Mouse (Mus musculus) spleen, postnatal 4 days (tissue): ENCODE measurements around the gene Brd1.
"Not testable (repeated sequence)": the region's sequence is repeated elsewhere in the genome, so short reads cannot be mapped to it uniquely, and the experiment has no call there.

Experiments
- DNase-seq, 2 experiments: peaks; one replicate each; pipeline ENCODE4 v3.0.0; 2022; ENCODE audit warnings: low spot score in 2 of 2

Brd1 gene

DNA sequence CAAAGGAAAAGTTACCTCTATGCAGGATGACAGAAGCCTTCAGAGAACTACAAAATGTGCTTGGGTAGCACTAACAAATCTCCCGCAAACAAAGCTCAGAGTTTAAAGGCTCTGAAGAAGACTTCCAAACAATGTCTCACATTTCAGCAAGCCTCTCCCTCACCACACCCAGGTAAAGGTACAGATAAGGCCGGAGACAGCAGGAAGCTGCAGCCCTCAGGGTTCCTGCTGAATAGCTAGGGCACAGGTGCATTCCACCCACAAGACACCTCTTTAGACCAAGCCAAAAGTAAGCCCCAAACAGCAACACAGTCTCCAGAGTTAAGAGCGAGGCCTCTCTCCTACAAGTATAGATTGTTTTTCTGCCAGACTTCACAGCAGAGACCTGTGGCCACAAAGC lies 3.3 kb downstream of the Brd1 start:
- DNase-seq = no peak

DNA sequence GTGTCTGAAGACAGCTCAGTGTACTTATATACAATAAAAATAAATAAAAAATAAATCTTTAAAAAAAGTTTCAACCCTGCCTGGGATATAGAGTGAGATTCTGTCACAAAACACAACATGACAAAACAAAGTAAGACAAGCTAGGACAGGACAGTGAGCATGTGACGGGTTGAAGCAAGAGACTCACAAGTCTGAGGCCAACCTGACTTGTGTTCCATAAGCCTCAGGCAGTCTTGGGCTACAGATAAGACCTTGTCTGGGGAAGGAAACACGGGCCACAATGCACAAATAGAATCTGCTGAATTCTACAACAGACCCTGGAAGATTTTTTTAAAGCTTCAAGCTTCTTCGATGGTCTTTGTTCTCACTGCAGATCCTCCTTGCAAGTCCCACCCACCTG lies 6.8 kb downstream of the Brd1 start:
- DNase-seq = no peak

DNA sequence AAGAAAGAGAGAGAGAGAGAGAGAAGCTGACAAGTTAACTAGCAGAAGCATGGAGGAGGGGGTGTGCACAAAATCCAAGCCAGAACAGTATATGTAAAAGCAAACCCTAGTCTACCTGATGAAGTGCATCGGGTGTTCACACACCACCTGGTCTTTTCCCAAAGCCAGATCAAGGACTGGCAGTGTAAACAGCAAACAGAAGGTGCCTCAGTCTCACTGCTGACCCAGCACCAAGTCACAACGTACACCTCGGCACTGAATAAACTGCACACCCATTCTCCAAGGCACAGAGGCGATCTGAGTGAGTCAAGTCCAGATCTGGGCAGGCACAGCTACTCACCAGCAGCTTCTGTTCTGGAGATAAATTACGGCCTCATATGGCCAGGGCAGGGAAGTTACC lies 9.0 kb downstream of the Brd1 start:
- DNase-seq = no peak

DNA sequence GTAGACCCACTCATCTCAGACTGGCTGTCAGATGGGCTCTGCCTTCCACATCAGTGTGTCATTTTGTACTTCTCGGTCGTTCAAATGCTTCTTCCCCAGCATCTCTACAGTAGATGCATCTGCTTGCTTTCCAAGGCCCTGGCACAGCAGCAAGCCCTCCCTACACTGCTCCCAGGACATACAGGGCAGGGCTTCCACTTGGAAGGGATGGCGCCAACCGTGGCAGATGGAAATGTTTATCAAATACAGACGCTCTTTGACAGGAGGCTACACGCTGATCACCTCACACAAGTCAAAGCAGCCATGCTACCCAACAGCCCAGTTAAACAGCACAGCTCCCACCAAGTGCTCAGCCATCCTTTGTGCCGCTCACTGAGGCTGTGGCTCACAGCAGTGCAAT lies 9.7 kb downstream of the Brd1 start:
- no peak for DNase-seq

DNA sequence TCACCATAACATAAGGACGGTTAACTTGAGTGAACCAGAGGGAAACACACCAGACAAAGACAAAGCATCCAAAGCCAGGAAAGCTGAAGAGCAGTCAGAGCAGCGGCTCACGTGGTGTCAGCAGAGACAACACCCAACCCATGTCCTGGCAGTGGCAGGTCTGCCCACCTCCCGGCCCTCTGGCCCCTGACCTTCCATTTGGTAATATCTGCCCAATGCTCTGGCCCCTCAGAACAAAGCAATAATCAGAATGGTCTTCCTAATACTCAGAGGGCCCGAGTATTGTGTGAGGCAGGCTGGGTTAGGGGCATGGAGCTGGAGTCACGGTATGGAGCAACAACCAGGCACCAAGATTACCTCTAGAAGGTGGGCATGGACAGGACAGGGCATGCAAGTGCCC lies 10.8 kb downstream of the Brd1 start:
- DNase-seq = no peak

DNA sequence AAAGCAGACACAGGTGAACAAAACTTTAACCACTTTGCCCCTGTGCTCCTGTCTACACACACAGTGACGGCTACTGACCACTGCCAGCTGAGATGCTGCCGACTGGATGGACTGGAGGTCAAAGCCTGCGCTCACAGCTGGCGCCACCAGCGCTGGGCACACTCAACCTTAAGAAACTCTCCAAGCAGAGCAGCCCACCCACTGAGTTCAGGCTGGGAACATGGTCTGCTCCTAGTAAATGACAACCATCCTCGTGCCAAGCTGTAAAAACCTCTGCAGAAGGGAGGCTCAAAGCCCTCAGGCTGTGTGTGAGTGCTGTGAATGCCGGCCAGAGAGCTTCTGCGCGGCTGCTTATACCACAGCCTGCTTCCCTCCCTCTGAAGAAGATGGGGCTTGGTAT lies 16.8 kb downstream of the Brd1 start:
- DNase-seq = no peak

DNA sequence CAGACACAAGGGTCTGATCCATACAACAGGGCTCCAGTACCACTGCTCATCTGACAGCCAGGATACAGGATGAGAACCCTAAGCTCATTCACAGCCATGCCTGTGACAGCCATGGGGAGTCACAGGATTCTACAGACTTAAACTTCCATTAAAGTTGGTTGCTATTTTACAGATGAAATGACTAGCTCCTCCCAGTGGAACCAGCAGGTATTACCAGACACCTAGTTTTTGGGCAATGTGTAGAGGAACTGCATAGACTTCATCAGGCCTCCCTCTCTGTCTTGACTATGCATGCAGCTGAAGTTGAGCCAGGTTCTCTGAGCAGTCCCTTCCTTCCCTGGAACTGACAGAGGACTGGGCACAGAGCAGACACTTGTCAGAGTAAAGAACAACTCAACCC lies 17.7 kb downstream of the Brd1 start:
- no peak for DNase-seq

DNA sequence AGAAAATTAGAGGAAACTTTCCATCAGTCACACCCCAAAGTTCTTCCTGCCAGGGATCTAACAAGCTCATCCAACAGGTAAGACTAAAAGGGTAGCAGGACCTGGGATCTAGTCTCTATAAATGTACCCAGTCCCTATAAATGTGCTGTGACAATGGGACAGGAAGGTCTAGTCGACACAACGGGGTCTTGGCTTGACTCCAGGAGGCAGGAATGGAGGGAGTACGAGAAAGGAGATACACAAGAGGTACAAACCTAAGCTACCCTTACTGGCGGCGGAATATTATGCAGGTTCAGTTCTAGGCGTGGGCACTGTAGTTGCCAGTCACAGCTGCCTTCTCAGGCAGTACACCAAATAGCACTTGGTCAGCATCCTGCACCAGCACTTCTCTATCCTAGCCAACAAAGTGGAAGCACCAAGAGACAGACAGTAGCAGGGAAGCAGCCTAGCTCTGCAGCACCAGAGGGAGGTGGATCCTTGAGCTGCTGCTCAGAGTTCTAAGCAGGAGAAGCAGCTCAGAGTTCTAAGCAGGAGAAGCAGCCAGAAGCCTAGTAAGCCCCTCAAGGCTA lies 19.9 kb downstream of the Brd1 start:
- DNase-seq = no peak

DNA sequence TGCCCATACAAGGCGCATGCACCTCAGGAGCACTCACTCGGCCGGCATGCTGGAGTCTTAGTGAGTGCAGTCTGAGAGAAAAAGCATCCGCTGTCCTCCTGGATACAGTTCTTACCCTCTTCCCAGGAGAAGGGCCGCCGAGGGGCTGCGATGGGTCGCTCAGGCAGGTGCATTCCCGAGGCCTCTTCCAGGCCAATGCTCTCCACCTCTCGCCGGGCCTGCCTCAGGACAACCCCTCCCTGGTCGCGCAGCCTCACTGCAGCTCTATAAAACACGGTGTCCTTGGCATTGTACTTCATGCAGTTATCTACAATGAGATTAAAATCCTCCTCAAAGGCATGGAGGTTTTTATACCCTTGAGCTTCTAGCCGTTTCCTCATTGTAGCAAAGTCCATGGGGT lies 21.5 kb downstream of the Brd1 start:
- DNase-seq = no peak

DNA sequence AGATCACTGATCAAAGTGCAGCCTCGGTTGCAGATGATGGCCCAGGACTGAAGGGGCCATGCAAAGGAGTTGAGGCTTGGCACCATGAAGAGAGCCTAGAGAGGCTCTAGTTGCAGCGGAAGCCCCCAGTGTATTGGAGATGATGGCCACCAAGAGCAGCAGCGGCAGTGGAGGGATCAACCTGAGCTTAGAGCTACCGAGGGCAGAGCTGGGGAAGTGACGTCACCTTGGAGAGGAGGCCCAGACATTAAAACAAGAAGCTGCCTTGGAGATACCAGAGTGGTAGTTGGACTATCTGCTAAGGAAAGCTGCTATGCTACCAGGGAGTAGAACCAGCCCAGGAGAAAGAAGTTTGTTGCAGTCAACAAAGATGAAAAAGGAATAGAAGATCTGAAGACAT lies 24.2 kb downstream of the Brd1 start:
- no peak for DNase-seq

DNA sequence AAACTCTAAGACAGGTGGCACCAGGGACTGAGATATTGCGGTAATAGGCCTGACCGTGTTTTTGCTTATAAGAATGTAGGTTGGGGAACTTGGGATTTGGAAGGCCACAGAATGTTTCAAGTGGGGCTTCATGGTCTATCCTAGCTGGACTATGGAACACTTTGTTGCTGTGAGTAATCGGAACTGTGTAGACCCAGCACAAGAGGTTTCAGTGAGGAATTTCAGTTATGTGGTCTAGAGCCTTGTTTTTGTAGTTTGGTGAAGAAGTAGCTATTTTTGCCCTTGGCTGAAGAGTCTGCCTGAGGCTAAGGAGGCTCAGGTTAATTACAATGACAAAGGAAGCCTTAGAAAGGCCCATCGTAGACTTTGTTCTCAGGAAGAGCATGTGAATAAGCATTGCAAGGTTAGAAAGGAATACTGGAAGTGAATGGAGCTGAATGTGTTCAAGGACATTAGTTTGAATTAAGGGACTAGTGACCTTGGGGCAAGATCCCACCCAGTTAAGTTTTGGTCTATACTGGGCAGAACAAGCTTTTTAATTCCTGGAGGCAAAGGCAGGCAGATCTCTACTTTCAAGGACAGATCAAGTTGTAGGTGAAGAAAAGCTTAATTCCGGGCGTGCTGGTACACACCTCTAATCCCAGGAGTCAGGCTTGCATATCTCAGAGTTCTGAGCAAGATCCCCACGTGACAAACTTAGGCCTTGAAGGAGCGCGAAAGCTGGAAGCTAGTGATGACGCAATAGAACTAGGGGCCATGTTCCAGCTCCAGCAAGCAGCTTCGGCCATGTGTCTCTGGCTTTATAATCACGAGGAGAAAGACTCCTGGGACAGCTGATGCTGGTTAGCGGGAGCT lies 25.1 kb downstream of the Brd1 start:
- no peak for DNase-seq

DNA sequence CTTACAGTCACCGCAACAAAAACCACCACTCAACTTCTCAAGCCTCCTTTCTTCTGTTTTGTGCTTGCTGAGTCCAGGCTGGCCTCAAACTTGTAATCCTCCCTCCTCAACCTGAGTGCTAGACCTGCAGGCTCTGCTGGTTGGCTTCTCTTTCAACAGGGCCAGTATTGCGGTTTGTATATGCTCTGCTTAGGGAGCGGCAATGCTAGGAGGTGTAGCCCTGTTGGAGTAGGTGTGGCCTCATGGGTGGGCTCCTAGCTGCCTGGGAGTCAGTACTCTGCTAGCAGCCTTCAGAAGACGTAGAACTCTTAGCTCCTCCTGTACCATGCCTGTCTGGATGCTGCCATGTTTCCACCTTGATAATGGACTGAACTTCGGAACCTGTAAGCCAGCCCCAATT lies 25.8 kb downstream of the Brd1 start:
- no peak for DNase-seq

DNA sequence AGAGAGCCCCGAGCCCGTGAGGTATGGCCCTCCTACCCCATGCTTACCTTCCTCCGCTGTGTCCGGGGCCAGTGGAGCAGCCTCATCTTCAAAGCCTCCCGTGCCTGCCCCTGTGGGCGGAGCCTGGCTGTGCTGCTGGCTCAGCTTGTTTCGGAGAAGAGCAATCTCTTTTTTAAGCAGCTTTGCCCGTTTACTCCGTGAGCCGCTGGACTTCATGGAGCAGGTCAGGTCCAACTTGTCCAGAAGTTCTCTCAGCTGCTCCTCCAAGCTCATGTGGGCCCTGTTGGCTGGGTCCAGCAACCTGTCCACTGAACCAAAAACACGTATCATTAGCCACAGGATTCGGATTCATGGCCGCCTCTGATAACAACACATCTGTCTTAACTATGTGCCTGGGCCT lies 27.0 kb downstream of the Brd1 start:
- DNase-seq = not testable (repeated sequence)

DNA sequence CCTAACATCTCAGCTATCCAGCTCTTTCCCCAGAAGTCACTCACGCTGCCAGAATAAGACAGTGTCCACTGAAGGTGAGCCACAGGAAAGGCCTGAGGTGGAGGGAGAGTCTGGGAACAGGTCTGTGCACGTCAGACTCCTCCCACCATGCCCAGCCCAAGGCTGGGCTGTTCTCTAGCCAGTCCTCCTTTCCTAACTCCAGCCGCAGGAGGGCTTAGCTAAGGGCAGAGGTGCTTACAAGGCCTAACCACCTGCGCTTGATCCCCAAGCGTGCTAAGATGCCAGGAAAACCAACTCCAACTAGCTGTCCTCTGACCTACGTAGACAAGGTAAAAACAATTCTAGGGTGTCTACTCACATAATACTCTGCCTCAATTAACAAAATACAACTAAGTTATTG lies 27.7 kb downstream of the Brd1 start:
- no peak for DNase-seq

DNA sequence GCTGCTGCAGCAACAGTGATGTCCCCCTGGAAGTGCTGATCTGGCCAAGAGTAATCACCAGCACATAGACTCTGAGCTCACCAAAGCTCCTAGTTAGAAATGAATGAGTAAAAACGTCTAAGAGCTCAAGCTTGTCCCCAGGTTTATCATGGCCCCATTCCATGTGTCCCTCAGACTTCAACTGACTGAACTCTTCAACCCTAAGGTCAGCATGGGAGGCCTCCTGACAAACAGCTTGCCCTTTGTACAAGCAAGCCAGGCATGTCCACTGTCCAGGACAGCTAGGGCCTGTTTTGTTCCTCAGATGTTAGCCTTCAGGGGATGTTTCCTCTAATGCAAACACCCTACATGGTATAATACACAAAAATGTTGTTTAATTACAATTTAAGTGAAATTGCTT lies 29.7 kb downstream of the Brd1 start:
- DNase-seq = no peak

DNA sequence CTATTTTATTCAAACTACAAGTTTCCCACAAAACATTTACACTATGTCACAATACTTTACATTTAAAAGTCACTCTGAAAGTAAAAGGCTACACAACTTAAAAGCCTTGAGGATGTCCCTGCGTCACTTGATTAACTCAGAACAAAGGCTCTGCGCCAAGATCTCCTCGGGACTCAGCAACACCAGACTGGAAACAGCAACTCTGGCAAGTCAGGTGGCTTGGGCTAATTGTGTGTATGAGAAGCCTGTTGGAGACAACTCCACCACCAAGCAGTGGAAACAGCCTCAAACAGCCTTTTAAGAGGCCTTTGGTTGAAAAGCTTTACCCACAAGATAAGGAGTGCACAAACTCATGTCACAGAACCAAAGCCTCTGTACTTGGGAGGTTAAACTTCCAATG lies 31.5 kb downstream of the Brd1 start:
- DNase-seq = no peak

DNA sequence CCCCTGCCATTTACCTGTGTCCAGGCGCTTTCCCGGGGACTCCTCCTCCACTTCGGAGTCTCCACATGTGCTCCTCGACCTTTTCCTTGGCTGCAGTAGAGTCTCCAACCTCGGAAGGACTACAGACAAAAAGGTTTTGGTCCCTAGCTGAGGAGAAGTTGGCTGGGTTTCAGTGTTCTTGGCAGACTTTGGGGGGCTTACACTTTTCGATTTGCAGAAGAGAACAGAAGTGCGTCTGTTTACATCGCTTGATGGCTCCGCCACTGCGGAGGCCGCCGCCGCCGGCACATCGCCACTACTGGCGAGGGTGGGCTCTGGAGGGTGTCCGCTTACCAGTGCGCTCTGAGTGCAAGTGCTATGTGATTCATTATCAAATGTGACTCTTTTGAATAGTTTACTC lies 33.3 kb downstream of the Brd1 start:
- DNase-seq = no peak

DNA sequence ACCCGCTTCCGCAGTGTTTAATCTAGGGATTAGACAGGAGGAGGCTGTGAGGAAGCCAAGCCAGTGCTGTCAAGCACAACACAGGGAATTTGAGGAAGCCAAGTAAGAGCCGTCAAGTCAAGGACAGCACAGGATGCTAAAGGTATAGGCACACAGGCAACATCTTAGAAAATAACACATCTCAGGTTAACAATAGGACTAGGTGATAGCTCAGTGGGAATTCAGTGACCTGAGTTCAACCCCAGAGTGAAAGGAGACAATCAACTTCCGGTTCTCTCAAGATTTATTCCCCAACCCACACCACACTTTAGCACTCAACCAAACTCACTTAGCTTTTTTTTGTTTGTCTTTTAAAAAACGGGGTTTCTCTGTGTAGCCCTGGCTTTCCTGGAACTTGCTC lies 34.5 kb downstream of the Brd1 start:
- DNase-seq = no peak

DNA sequence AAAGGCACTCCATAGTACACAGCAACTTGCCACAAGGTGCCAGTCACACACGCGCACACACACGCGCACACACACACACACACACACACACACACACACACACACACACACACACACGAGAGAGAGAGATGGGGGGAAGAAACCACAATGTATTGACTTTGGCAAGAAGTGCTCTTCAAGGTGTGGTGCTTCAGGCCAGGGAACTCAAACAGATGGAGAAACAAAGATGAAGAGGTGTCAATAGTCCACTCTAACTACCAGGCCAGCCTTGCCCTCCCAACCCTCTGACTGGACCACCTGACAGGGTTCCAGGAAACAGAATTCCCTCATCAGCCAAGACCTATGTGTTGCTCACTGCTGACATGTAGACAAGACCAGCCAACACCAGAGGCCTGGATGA lies 36.4 kb downstream of the Brd1 start:
- DNase-seq = no peak

DNA sequence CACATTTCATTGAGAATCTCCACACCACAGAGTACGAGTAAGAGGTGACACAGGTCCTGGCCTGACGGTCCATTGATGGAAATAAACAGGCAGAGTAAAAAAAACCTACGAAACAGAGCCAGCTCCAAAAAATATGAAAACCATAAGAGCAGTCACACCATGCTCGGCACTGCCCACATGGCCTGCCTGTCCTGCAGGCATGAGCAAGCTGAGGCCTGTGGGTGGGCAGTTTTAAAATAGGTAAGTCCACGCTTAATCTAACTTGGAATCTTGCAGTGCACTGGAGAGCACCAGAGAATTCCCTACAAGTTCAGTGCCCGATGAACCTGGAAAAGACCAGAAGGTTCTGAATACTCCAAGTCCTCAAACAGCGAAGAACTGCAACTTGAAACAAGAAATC lies 38.0 kb downstream of the Brd1 start:
- DNase-seq = no peak

DNA sequence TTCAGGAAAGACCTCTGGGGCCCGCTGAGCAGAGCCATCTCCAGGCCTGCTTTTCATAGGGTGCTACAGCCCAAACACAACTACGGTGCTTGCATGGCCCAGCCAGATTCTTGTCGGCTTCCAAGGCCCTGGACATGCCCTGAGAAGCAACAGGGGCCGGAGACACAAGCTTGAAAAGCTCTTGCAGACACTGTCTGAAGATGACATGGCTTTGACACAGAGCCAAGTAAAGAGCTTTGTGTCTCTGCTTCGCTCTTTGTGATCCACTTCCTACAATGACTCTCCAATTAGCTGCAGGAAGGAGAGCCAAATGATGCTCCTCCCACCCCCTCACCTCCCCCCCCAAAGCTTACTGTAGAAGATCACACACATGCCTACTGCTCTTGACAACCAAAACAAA lies 40.0 kb downstream of the Brd1 start:
- DNase-seq = no peak

DNA sequence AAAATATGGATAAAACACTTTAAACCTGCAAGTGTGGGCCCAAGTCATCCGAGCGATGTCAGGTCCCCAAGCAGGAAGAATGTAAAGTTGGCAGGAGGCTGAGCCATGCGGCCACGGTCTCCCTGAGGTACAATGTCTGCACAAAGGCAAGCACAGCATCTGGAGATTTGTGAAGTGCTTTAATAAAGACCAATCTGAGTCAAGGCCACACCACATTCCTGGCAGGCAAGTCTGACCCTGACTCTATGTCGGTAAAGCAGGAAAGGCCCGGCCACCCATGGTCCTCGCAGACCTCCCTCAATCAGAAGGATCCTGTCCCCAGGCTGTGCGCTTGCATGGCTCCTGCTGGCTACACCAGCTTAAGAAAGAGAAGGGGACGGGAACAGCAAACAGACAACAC lies 41.3 kb downstream of the Brd1 start:
- no peak for DNase-seq

DNA sequence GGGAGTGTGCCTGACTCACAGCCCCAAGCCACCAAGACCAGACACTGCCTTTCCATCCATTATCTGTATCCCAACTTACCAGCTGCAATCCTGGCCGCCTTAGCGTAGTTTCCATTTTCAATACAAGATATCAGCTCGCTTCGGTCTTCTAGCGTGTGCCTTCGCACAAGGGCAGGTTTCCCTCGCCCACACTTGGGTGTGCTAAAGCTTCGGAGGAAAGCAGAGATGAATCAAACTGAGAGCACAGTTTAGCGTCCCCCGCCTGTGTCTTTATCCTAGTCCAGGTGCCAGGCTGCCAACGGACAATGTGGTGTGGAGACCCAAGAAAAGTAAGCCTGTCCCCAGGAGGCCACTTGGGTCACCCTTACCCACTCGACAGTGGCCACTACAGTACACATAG lies 42.9 kb downstream of the Brd1 start:
- no peak for DNase-seq

DNA sequence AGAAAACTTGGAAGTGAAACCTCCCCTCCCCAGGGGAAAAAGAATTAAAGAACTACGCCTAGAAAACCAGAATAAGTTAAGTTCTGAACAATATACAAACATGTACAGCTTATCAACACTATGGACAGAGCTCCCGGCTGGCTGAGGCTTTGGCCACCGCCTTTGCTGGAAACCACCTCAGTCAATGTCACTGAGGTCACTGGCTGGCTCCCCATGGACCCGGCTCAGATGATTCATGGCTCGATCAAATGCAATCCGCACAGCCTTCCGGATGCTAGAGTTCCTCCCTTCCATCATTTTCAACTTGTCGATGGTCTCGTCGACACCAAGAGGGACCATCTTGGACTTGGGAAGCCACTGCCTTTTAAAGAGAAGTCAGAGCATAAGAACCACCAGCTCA lies 45.9 kb downstream of the Brd1 start:
- no peak for DNase-seq
